Mouse (Mus musculus) cerebellum, adult 11-12 months (tissue): ENCODE measurements around the gene Clec4f.
"Not testable (repeated sequence)": the region's sequence is repeated elsewhere in the genome, so short reads cannot be mapped to it uniquely, and the experiment has no call there.

Source experiments
- DNase-seq: peaks from one replicate; pipeline ENCODE4 v3.0.0; 2022

Clec4f gene

DNA sequence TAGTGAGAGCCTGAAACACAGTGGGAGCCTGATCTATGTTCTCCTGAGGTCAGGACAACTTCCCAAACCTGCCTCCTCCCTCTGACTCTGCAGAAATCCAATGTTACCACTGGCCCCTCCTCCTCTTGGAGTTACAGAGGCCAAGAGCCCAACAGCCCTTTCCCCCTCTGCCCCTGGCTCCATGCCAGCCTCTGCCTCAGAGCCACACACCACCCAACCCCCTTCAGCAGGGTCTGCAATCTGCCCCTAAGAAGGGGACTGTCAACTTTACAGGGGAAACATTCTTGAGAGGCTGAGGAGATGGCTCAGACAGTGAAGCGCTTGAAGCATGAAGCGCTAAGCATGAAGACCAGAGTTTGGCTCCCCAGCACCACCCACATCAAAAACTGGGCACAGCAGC is at the start of gene Clec4f:
TSS of gene Clec4f (minus strand) at position 101 of the 400 bp plus-strand sequence.
- DNase-seq = no peak

DNA sequence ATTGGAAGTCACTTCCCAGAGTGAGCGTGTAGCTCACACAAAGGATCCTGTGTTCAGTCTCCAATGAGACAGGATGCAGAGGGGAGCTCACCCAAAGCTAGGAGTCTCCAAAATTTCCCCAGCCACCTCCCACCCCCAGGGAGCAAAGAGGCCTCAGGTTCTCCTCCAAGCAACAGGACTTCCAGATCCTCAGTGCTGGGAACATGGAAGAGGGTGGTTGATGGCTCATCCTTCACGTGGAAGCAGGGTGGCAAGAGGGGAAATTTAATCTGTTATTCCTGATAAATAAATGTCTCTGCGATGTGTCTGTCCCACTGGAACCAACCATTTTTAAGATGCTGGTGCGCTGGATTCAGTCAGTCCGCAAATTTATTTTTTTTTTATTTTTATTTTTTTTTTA is 48.7 kb upstream of the Clec4f start:
- no peak for DNase-seq

DNA sequence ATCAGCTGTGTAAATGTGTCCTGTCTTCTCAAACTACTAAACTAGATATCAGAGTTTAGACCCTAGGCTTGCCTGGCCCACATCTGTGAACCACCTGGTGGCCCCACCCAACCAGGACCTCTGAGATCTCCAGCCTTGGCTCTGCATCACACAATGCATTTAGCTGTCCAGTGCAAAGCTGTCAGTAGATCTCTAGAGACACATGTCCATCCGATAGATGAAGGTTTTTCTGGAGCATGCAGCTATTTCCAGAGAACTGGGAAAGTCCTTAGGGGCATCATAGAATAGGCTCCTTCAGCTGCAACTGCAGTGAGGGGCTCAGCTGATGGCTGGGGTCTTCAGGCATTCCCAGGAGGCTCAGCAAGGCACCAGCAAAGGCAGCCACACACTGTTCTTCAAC is 48.3 kb upstream of the Clec4f start:
- no peak for DNase-seq

DNA sequence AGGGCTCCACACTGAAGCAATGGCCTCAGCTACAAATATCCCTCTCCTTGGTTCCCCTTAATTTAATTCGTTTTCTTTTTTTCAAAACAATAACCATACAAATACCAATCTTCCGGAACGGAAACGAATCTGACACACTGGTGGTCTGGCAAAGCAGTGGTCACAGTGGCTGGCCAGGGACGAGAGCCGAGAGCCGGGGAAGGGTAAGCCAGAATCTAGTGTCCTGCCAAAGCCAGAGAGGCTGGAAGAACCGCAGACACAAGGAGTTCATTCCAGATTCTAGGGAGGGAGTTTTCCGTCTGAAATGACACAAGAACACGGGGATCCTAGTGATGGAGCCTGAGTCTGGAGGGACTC is 47.7 kb upstream of the Clec4f start:
- DNase-seq = no peak

DNA sequence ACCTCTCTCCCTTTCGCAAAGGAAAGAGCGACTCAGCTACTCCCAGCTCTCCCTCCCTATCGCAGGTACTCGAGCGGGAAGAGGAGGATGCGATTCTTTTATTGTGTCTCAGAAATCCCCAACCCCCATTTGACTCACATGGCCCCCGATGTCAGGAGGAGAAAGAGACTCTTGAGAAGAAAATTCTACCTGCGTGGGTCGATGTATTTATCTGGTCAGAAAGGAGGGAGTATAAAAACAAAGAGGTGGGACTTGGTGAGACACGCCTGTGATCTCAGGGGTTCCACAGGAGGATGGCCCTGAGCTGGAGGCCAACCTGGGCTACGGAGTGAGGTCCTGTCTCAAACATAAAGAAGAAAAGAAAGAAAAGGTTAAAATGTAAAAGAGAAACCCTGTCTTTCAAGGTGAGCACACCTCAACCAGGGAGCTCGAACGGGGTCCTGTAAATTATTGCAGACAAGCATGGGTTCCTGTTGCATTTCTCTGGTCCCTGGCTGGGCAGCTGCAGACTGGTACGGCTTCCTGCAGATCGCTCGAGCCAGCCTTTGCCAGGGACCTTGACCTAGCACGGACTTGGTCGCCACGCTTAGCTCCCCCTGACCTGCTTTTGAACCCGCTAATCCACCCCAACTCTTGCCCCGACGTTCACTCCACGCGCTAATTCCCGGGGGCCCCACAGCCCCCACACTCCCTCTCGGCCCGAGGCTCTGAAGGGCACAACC is 47.2 kb upstream of the Clec4f start:
- no peak for DNase-seq

DNA sequence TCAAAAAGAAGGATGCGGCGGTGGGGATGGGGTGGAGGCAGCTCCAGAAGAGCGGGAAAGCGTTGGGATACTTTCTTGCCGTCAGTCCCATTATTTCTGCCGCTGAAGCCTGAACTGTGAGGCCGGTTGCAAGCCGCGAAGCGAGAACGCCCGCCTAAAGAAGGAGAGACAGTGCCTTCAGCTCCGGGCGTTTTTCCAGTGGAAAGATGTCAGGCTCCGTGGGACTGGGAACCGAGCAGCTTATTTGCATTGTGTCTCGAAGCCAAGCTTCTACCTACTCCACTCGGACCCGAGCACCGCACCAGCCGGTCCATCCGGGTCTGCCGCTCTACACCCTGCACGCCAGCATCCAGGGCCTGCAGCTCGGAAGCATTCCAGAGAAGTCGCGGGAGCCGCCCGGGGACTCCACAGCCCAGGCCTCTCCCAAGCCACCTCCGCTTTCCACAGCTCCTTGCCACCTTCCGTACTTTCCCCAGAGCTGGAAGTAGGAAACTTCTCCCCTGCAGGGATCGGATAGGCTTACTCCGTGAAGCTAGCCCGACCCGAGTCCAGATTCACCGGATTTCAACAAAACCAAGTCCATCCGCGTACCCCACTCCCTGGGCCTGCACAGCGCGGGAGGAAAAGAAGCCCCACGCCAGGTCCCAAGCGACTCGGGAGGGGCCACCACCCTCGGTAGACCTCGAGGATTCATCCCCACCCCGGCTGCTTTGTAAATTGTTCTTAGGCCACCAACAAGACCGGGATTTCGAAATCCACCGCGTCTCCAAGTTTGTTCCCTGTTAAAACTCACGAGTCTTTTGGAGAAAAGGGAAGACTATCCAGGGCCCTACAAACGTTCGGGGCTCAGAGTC is 46.4 kb upstream of the Clec4f start:
- DNase-seq = no peak

DNA sequence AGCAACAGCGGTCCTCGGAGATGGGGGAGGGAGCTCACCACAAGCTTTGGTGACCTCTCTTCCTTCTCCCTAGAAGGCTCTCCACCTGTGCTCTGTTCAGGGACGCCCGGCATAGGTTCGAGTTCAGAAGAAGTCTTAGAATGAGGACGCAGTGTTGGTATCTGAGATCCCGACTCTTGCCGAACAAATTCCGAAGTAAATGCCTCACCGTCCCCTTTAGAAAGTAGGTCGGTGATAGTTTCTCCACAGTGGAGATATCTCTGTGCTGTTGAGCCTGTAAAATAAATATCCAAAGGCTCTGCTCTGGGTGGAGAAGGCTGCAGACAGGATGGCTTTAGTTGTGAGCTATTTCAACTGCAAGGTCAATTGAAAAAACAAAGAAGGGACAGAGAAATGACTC is 45.0 kb upstream of the Clec4f start:
- no peak for DNase-seq

DNA sequence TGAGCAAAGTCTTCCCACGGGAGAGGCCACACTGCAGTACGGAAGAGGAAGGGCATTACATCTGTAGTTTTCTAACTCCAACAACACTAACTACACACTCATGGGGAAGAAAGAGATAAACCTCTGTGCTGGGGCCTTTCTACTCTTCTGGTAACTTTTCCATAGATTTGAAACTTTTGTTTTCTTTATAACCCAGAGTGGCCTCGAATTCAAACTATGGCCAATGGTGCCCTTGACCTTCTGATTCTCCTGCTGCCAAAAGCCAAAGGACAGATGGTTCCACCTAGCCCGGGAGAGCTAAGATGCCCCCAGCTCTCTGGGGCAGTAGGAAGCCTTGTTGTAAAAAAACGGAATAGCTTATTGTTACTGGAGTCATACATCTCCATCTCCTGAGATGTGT is 44.0 kb upstream of the Clec4f start:
- no peak for DNase-seq

DNA sequence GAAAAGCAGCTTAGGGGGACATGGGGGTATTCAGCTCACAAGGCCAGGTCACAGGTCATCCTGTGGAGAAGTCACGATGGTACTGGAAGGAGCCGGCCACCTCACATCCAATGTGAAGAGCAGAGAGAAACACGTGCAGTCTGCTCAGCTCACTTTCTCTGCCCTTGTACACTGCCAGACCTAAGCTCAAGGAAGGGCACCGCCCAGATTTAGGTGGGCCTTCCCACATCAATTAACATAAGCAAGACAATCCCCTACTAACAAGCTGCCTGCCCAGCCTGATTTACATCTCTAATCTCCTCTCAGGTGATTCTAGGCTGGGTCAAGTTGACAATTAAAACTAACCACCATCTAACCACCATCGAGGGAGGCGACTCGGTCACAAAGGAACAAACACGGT is 41.9 kb upstream of the Clec4f start:
- DNase-seq = no peak

DNA sequence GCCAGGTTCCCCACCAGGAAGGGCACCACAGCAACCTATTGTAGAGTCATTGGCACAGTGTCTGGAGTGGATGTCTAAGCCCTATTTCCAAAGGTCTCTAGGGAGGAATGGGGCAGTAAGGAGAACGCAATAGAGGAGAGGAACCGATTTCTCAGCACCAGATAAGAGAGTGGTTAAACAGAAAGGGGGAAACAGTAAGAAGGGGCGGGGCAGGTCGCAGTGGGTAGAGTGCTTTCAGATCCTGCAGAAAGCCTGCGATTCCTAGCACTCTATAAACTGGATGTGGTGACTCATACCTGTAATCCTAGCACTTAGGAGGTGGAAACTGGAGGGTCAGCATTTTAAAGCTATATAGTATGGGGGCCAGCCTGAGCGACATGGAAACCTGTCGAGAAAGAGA is 40.7 kb upstream of the Clec4f start:
- DNase-seq = no peak

DNA sequence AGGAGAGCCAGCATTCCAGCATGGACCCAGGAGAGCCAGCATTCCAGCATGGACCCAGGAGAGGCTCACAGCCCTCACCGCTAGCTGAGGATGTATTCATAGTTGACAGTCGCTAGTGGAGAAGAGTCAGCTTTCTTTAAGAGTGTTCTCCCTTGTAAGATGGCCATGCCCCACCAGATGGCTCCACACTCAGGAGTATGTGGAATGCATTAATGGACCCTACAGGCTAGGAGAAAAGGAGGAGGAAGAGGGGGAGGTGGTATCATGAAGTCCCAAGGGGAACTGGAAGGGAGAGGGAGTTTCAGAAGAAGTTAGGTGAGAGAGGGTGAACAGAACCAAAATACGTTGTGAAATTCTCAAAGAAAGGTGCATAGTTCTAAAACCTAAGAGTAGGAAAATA is 39.7 kb upstream of the Clec4f start:
- no peak for DNase-seq

DNA sequence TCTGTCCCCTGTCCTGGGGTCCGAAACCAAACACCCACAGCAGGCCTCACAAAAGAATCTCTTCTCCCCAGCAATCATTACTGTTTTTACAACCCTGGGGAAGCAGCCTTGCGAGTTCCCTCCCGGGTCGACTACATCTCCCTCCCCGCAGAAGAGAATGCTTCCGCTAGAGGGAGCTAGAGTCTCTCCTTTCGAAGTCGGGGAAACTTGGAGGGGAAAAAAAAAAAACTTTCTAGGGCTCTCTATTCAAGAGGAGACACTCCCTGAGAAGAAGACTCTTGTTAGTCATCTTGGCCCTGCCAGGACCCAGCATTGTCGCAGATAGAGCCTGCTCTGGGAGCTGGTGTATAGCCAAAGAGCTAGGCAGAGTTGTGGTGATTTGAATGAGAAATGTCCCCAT is 37.8 kb upstream of the Clec4f start:
- DNase-seq = no peak

DNA sequence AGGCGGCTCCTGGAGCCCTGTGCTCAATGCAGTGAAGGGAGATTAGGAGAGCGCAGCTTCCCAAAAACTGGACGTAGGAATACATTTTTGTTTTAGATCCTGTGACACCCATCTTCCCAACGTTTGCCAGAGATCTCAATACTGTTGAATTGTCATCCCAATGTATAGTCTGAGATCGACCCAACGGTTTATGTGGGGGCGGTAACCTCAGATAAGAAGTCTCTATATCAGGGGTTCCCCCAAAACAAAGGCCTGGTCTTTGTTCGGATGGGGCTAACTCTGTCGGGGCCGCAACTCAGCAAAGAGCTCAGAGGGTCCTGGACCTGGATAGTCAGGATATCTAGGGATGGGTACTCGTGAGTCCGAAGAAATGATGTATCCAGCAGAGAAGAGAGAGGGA is 37.0 kb upstream of the Clec4f start:
- DNase-seq = no peak

DNA sequence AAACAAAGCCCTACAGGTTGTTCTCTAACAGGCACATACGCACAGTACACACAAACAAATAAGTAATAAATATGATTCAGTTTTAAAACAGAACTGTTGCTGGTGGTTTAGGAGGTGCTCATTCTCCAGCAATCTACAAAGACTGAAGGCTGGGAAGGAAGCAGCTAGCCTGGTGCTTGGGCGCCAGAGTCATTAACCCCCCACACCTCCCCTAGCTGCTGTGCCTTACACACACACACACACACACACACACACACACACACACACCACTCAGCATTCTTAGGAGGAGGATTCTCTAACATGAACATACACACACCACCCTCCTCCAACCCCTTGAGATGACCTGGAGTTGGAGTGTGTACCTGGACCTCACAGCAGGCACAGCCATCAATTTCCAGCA is 34.9 kb upstream of the Clec4f start:
- no peak for DNase-seq

DNA sequence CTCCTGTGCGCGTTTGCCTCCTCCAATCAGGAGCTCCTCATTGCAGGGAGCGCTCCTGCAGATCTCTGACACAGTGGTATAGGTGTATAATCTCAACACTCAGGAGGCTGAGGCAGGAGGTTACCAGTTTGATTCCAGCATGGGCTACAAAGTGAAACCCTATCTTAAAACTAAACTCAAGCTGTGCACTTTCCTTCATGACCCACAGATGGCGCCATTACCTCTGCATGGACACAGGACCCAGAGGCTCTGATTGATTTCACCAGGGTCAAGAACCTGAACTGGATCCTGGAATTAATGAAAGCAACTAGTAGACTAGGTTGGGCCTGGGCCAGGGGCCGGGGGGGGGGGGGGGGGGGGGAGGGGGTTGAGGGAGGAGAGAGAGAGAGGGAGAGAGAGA is 34.3 kb upstream of the Clec4f start:
- no peak for DNase-seq

DNA sequence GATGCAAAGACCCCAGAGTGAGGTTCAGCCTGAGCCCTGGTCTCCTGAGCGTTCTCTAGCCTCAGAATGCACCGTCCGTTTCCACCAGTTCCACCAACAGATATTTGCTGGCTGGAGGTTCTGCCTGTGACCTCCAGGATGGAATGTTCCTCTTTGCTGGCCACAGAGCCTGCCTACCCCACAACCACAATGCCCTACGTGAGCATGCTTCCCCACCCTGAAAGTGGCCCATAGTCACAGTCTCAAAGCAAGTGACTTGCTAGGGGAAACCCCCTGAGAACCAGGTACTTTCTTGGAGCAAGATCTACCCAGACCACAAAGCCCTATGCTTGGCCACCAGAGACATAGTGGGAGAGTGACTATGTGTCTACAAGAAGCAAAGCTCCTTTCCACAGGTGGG is 33.4 kb upstream of the Clec4f start:
- no peak for DNase-seq

DNA sequence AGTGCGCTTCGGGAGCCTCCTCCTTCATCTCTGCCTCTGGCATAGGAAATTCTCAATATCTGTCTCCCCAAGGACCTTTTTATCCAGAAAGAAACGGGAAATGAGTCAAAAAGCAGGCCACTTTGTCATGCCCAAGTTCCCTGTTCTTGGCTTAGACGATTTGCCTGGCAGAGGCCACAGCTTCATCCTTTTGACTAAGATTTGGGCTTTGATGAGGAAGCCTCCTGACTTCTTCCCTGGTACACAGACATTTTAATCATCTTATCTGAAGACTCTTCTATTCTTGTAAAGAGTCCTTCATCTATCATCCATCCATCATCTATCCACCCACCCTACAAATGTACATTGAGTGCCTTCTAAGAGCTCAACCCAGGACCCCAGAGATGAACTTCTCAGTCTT is 21.8 kb upstream of the Clec4f start, which contains the start of gene Cd207:
TSS of gene Cd207 (minus strand) at position 101 of the 400 bp plus-strand sequence.
- no peak for DNase-seq

DNA sequence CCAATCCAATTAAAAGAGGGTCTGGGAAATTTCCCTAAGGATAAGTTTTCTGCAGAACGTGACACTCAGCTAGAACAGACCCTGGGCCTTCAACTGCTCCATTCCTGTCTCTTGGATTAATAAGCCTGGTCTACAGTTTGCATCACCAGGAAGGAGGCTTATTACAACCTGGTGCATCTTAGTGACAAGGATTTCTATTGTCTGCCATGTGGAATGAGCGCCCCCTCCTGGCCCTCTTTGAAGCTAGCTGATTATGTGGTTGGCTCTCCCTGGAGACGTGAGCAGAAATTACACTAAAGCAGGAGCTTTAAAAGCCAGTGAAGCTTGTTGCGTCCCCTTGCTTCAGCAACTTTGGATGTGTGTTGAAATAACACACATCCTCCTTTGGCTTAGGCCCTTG is 17.4 kb upstream of the Clec4f start:
- peak; percentile 34 for DNase-seq

DNA sequence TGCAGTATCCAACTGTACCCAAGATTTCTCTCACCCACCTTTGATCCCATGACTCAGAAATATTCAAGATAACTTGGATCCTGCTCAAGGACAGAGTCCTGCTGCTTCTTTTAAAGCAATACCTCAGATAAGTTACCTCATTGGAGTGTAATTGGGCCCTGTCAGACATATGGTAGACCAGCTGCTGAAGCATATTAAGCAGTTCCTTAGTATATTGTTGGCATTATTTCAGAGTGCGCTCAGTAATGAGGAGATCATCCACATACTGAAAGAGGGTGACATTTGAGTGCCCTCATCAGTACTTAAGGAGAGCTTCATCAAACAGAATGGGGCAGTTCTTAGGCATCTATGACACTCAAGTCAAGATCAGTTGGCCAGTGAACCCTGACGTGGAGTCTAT is 9.0 kb upstream of the Clec4f start:
- DNase-seq = no peak

DNA sequence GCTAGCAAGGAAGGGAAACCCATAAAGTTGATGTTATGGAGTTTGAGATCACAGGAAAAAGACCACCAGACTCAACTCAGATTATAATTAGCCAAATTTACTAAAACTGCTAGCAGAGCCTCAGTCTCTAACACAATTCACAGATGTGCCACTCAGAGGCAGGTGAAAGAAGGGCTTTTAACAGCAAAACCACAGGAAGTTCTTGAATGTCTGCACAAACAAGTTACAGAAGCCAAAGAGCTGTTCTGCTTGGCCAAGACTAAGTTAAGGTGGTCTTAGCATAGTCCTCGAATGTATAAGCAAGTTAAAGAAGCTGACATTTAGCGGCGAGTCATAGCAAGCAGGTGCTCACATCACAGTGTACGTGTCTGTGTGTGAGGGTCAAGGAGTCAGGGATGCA is 4.8 kb upstream of the Clec4f start:
- no peak for DNase-seq

DNA sequence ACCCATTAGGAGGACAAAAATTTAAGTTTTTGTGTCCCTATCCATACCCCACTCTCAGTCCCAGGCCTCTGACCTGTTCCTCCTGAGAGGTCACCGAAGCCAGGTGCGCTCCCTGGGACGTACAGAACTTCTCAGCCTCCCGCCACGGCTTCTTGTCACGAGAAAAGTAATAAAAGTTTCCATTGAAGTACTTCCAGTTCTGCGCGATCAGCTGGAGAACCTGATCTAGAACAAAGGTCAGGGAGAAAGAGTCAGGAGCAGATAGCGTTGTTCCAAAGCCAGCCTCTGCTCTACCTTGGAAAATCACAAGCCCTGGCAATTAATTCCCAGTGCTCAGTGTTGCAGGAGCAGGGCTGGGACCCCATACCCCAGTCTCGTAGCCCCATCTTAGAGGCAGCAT is 9.3 kb downstream of the Clec4f start:
- DNase-seq = no peak

DNA sequence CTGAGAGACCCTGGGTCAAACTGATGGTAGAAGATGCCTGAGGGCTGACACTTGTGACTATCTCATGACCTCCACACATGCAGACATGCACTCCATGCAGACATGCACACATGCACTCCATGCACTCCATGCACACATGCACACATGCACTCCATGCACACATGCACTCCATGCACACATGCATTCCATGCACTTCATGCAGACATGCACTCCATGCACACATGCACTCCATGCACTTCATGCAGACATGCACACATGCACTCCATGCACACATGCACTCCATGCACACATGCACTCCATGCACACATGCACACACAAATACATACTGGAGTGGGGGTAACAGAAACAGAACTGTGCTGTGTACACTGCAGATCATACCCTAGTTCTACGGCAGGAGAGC is 20.7 kb downstream of the Clec4f start:
- DNase-seq = no peak

DNA sequence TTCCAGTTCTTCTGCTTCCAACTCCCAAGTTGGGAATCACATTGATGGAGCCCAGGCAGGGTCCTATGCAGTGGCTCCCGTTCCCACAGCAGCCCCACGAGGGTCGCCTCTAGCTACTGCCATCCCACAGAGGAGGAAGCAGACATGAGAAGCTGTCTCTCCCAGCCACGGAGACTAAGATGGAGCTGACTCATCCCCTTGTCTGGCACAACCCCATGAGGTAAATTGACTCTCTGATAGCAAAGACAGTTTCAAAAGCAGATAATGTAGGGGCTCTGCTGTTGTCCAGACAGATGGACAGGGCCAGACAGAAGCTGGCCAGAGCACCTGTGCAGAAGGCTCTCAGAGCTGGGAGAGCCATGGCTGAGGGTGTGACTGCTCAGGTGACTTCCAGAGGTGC is 21.4 kb downstream of the Clec4f start:
- not testable (repeated sequence) for DNase-seq

DNA sequence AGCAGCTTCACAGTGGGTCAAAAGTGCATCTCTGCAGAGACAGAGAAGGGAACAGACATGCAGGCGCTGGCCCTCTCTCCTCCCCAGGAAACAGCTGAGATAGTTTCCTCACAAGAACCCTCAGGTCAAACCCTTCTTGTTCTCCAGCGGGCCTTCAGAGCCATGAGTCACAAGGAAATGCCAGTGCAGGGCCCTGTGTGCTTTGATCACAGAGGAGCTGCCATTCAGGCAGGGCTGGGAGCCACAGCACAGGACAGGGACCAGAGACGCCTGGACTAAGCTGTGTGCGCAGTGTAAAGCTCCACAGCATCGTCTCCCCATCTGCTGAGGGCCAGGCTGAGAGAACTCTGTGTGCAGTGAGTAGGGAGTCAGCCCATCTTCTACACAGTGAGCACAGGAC is 21.9 kb downstream of the Clec4f start:
- DNase-seq = not testable (repeated sequence)

DNA sequence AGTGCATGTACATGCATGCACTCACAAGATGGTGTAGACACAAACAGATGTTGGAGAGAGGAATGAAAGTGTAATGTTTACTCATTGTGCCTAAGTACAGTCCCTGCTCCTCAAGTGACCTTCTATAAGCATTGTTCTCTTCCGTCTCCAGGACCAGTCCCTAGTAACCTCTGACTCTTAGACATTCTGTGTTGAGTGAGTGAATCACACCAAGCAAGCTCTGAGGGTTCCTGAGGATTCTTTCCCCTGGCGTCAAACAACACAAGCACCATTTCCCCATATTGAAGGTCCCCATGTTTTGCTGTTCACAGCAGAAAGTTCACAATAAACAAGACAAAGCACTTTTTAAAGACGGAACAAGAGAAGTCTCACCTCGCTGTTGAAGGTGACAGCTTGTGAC is 24.2 kb downstream of the Clec4f start:
- DNase-seq = no peak
